Mouse (Mus musculus) naive thymus-derived CD4-positive, alpha-beta T cell, adult 2 months (primary cell): ENCODE results near the gene Erc1.
A peak's percentile ranks its signal among the peaks of the same experiment; 100 is the strongest.
"Not testable (repeated sequence)": the region's sequence is repeated elsewhere in the genome, so short reads cannot be mapped to it uniquely, and the experiment has no call there.

Experiments used
- DNase-seq: peaks from one replicate; pipeline ENCODE4 v3.0.0-alpha.2; 2011; ENCODE audit warnings: low read depth

The Erc1 gene

DNA sequence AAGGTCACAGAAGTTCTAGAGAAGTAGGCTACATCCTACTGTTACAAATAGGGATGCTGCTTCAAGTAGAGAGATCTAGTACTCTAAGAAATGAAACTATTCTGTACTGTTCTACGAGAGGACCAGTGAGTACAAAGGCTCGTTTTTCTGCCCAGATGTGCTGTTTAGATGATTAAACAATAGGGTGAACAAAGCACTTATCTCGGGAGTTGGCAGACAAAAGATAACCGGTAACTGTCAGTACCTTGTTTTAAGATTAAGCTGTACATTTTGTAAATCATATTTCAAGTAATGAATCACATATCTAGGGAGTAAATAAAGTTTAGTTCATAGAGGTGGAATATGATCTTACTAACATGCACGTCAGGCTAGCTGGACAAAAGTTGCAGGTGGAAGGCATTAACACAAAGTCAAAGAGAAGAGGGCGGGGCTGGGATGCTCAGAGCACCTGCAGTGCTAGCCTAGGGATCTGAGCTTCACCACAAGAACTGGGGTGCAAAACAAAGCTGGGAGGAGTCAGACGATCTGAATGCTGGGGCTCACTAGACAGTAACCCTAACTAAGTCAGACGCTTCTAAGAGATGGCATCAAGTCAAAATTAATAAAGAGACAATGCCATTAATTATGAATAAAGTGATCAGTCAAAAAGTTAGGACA lies 136.2 kb downstream of the Erc1 start:
- peak; percentile 12 for DNase-seq

DNA sequence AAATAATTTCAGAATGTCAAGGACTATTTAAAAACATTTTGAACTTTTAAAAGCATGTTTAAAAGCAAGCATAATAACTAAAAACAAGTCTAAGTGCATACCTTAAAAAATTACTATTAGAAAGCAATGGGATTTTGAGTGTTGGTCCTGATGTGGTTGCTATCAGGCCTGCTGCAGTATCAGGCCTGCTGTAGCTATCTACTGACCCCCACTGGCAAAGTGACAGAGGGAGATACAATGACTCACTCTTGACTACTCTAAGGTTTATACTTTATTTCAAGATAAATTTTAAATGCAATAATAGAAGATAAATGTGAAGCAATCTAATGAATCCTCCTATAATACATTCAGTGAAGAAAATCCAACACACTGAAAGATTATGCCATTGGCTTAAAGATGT lies 138.4 kb downstream of the Erc1 start:
- DNase-seq: peak; percentile 27

DNA sequence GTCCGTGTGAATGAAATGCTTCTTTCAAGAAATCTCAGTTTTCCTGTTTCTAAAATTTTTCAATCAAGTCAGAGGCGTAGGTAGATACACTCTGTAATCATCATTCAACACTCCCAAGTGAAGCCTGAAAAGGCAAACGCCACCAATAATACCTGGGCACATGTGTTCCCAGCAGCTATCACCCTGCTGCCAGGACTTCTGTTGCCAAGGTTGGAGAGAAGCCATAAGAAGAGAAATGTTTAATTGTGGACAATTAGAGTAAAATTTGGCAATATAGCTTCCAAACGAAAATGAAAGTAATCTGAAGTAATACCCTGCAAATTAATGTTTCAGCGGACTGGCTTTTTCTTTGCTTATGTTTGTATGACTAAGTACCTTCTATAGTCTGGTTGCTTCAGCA lies 140.1 kb downstream of the Erc1 start:
- DNase-seq: no peak

DNA sequence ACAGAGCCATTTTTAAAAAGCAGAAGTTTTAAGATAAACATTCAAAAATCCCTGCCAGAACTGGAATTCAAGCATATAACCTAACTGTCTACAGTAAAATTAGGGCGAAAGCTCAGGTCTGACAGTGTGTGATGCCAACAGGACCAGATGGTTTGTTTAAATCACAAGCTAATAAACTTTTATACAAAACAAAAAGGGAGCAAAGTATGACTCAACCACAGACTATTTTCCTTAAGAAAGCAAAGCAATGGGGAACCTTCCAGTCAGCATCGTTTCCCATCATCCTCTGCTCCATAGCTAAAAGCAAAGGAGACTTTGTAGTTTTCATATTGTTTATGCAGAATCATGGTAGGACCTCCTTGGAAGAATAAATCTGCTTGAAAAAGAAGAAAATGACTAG lies 143.1 kb downstream of the Erc1 start:
- no peak for DNase-seq

DNA sequence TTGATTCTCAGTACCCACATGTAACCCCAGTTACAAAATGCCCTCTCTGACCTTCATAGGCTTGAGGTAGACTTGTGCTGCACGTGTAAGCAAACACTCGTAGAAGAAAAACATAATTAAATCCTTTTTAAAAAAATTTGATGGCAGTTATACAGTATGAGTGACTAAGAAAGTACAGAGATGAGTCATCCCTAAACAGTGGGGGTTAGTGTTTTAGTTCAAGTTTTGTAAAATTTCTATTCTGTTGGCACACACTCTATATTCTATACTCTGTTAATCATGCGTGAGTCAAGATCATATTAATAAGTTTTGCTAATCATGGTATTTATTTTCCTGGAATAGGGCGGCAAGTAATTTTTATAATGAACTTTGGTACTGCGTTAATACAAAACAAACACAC lies 155.2 kb downstream of the Erc1 start:
- no peak for DNase-seq

DNA sequence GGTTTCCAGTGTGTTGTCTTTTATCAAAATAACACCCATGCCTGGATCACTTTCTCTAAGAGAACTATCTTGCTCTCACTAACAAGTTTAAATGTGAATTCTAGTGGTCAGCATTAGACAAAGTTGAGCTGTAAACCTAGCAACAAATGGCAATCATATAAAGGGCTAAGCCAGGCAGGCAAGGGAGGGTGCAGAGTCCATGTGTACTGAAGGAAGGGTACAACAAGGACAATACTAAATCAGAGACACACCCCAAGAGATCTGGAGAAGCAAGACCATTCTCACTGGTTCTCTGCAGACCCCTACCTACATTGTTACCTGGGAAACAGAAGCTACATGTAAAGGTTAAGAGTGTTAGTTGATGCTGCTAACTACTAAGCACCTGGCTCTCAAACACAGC lies 161.5 kb downstream of the Erc1 start:
- DNase-seq: no peak

DNA sequence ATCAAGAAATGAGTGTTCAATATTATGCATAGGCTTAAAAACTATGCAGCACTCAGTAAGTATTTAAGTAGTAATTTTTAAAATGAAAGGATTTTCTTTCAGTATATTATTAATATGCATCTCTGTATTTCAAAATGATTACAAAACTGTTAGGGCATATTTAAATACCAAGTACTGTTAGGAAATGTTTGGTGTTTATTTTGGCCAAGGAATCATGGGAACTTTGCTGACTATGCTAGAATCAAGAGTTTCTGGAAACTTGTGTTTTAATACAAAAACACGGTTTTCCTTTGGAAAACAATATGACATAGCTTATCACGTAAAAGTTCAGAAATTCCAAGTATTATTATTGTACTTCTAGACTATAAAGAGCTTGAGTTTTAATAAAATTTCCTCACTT lies 167.2 kb downstream of the Erc1 start:
- DNase-seq: no peak

DNA sequence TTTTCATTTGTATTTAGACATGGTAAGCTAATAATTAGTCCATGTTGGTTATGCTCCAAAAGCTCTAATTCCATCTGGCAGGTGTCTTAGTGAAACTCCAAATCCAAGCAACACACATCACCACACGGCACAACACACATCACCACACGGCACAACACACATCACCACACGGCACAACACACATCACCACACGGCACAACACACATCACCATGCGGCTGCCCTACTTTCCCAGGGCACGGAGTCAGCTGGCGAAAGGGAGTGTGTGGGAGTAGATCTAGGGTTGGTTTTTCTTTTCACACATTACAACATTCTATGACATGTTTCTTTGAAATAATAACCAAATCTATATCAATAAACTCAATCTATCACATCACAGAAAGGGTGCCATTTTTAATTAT lies 173.2 kb downstream of the Erc1 start:
- DNase-seq: no peak

DNA sequence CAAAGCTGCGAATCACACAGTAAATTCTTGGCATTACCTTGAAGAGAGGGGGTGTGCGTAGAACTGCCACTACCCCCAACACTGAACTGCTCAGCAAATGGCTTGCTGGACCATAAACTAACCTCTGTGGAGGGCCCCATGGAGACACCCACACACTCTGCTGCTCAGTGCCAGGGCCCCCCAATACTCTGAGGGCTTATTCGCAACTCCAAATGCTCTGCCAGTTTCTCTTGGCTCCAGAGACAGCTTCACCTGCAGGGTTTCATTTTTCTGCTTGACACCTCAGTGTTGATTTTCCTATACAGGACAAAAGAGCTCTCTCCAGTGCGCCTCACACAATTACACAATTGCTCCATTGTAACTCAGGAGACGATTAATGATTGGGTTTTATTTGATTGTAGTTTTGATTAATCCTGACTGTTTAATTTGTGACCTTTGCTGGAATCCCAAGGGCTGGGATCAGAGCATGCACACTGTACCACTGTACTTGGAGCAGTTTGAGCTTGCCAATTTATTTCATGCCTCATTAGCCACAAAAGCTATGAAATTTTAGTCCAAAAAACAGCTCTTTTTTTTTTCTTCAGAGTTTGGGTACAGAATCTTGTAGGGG lies 173.7 kb downstream of the Erc1 start:
- DNase-seq: no peak

DNA sequence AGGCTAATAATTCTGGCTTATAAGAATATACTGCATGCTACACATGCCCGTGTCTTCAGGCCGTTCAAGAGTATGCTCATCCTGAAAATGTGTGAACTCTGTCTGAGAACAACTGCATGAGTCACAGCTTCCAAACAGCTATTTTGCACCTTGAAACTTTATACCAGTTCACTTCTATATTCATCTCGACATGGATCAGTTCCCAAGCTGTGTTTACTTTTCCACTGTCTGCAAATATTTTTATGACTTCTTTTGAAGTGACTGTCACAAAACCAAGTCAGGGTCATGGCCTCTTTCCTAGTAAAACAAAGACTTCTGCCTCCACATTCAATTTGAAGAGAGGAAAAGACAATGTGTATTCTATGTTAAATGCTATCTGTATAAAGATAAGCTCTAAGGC lies 178.2 kb downstream of the Erc1 start:
- no peak for DNase-seq

DNA sequence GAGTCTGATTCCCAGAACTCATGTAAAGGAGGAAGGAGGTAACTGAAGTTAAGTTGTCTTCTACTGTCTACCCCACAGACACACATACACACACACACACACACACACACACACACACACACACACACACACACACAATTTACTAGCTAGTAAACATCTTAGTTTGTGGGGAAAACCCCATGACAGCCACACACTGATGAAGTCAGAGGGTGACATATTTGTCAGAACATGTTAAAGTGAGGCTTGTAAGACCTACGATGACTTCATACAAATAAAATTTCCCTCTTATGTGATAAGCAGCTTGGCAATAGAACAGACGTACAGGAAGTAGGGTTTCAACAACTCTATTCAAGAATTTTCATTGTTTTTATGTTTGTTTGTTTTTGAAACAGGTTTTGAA lies 185.0 kb downstream of the Erc1 start:
- DNase-seq: peak; percentile 22

DNA sequence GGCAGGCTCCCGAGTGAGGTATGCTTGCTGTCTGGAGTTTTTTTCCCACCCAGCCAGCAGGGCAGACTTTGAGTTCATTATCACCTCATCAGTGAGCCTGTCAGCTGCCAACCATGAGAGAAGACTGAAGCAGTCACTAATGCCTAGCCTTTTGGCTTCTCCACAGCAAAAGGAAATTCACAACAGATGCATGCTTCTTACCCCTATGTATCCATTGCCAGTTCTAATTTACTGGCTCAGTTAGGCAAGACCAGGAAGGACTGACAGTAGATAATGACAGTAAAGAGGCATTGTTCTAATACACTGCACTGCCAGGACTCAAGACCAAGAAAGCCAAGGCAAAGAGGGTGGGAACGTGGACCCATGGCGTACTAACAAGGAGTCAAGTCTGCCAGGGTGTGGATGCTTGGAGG lies 186.9 kb downstream of the Erc1 start:
- DNase-seq: no peak

DNA sequence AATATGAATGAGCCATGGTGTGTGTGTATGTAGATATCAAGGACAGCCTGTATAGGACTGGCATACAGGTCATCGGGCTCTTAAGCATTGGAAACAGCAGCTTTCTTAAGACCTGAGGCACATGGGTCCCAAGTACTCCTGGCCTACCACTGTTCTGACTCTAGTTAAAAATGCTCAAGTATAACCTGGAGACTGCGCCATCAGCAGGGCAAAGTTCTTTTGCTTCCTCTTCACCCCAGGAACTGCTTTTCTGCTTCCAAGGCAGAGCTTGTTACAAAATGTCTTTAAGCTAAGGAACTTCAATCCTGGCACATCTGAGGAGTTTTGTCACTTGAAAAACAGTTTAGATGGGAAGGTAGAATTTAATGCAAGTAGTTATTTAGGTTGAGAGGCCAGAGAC lies 189.5 kb downstream of the Erc1 start:
- no peak for DNase-seq

DNA sequence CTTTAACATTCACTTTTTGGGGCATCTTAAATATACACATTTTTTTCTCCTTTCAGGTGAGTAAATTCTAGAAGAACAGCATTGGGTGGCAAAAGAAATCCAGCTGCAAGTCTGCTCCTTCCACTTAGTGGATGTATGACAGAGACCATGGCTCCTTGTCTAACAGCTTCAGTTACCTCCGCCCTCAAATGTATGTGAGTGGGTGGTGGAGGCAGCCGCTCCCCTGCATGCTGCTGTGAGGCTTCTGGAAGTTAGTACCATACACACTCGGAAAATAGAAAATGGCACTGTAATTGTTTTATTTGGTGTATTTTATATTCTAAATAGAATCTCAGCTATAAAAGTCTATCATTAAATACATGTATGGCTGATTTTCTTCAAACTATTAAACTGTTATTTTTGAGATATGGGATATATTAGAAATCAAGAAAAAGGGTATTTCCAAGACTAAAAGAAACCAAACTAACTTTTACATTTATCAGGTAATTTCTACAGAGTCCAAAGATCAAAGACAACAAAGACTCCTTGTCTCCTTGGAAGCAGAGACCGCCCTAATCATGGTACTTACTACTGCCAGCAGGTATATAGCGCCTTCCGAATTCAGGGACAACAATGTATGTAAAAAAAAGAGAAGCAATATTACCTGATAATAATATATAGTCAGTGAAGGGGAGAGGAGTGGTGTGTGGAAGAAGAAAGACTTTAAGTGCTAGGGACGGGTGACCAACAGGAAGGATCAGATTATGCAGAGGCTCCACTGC lies 190.4 kb downstream of the Erc1 start:
- DNase-seq: no peak

DNA sequence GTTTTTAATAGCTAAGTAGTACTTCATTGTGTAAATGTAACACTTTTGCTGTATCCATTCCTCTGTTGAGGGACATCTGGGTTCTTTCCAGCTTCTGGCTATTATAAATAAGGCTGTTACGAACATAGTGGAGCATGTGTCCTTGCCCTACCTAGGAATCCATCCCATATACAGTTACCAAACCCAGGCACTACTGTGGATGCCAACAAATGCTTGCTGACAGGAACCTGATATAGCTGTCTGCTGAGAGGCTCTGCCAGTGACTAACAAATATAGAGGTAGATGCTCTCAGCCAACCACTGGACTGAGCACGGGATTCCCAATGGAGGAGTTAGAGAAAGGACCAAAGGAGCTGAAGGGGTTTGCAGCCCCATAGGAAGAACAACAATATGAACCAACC lies 193.2 kb downstream of the Erc1 start:
- DNase-seq: not testable (repeated sequence)

DNA sequence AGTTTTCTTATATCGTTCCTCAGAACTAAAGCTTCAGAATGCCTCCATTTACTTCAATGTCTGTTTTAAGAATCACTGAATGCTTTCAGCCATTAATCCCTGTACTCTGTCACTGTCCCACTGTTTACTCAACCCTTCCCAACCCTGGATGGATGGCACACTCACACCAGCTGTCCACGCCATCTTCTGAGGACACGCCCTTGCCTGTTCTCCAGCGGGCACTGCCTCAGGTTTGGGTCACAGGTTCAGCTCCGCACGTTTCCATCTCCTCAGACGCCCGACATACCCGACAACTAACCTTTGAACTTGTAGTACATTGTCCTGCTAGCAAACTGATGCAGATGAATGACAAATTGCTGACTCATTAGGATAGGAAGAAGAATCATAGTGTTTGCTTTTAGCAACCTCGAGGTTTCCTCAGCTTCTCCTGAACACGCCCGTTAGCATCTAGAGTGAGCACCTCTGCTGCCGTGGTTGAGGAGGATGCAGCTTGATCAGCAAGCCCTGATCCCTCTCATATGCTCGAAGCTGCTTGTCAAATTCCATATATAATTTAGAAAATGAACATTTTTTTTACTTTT lies 204.0 kb downstream of the Erc1 start:
- DNase-seq: no peak

DNA sequence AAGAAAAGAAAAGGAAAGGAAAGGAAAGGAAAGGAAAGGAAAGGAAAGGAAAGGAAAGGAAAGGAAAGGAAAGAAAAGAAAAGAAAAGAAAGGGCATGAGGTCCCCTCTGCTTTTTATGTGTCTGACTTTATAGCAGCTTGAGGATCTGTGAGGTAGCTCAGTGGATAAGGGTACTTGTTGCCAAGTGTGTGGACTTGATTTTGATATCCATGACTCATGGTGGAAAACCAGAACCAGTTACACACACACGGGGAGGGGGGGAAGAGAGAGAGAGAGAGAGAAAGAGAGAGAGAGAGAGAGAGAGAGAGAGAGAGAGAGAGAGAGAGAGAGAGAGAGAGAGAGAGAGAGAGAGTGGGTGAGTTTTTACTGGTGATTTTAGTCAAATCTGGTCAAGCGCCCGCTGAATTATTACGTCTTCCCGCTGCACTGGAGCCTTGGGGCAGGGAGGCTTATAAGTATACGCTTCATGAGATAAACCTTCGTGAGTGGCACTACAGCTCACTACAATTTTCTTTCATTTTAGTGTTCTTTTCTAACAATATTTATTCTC lies 204.7 kb downstream of the Erc1 start:
- no peak for DNase-seq

DNA sequence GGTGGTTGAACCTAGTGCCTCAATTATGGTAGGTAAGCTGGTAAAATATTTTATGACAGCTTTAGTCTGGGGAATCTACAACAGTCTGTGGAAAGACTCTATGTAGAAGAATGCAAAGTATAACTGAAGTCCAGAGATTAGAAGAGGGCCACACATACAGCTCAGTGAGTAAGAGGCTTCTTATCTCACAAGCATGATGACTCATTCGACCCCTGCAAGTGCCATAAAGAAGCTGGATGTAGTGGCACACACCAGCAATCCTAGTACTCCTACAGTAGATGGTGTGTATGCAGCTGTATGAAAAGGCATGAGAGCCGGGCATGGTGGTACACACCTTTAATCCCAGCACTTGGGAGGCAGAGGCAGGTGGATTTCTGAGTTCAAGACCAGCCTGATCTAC lies 205.2 kb downstream of the Erc1 start:
- DNase-seq: no peak

DNA sequence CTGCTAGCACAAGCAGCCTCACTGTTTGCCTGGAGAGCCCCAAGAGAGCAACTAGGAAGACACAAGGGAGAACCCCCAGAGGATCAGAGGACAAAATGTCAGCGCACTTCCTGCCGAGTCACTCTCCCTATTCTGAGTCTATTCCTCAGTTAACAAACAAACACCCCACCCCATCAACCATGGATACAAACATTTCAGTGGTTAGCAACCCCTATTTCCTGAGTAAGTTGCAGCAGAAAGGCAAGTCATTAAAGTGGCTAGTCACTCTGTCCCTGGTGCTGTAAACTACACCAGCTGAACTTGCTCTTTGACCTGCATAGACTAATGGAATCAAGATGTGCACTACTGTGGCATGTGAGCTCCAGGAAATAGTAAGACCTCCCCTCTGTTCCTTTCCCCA lies 212.3 kb downstream of the Erc1 start:
- peak; percentile 62 for DNase-seq

DNA sequence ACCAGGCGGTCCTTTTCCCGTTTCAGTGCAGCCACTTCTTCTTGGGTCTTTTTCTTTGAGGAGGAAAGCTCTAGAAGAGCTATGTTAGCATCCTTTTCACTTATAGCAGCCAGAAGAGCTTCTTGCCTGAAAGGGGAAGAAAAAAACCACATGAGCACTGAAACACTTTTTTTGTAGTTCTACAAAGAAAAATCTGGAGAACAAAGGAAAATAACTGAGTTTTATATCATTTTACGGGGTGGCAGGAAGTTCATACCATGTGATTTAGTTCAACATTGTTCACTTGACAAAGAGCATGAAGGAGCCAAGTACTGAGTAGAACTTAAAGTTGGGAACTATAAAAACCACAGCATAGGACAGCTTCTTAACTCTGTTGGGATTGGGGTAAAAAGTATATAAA lies 217.3 kb downstream of the Erc1 start:
- DNase-seq: peak; percentile 67

DNA sequence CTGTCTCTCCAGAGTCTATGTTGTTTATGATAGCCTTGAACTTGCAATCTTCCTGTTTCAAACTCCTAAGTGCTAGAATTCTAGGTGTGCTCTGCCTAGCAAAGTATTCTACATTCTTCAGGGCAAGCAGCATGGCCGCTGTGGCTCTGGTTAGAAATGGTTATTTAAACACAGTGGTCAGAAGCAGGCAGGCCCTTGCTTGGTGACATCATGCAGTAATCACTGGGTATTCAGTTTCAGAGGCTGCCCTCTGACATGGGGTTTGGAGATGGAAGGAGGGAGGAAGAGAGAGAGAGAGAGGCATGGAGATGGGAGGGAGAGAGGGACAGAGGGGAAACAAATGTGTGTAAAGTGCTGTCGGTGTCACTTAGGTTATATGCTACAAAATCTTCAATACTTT lies 246.6 kb downstream of the Erc1 start:
- DNase-seq: no peak

DNA sequence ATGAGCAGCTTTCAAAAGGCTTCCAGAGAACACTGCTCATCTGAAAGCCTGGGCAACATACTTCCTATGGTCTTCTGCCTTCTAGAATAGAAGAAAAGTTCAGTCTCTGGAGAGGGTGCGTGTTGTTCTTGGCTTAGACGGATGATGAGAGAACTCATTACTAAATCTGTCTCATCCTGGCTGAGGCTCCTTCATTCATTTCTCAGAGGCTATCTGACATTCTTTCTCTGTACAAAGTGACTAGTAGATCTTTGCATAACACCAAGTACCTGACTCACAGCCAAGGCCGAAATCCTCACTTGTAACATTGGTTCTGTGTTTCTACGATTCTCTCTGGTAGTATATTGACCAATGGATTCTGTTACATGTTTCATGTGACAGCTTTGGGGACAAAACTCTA lies 252.5 kb downstream of the Erc1 start:
- no peak for DNase-seq

DNA sequence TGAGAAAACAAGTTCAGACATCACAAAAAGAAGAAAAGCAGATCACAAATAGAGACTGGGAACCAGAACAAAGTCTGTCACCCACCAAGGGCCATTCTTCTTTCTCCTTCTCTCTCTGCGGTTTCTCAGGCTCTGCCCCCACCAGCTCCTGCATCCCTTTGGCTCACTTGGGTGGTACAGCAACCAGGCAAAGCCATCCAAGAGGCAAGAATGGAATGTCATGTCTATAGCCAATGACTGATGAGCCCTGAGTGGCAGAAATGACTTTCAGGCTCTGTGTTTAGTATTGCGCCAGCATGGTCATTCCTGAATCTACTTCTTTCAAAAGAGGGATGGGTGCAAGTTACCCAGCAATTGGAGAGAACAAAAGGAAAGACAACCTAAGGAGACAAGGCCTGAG lies 257.1 kb downstream of the Erc1 start:
- DNase-seq: no peak
